In genomic region chr11:73137591-73138501, GRCm38 (mm10) we compare ENCODE assay signal across 1 mouse cellular context.
TF ChIP-seq lines count a peak whose summit lies in the region.

Haspin (minus strand) TSS chr11:73138294.

TF ChIP-seq in MEL, 35 proteins besides CTCF, POLR2A, EP300 and RAD21 (continued from another document):
- TF ChIP-seq ZKSCAN1 (IDR thresholded peaks at IDR 0.05; ENCODE audit: low read depth, low read length), result no peak
- no peak; the same call in 1 of the 2 replicates for TF ChIP-seq KAT2A (conservative IDR thresholded peaks at IDR 0.05; ENCODE audit: low read depth, low read length)
- peak; percentile 56; the same call in 1 of the 2 replicates for TF ChIP-seq TCF12 (IDR thresholded peaks at IDR 0.05; ENCODE audit: low read depth, low read length)
